Mouse (Mus musculus) small intestine, adult 2 months (tissue): ENCODE results near the gene Nr4a1.

Source experiments
- CTCF ChIP-seq: fragments of 200-500 bp; IDR thresholded peaks from 2 replicates; pipeline ENCODE4 v1.5.1; 2012; ENCODE audit warnings: low read depth, mild to moderate bottlenecking, control low read depth, inconsistent platforms, low read length, moderate library complexity, mixed read lengths; ENCODE audit not compliant: insufficient replicate concordance, insufficient read length; ENCODE audit errors: extremely low read depth
- POLR2A ChIP-seq: fragments of 200-500 bp; IDR thresholded peaks from 2 replicates; pipeline ENCODE4 v1.6.1; 2012; ENCODE audit warnings: low read depth, mild to moderate bottlenecking, control low read depth, inconsistent platforms, low read length, moderate library complexity

DNA sequence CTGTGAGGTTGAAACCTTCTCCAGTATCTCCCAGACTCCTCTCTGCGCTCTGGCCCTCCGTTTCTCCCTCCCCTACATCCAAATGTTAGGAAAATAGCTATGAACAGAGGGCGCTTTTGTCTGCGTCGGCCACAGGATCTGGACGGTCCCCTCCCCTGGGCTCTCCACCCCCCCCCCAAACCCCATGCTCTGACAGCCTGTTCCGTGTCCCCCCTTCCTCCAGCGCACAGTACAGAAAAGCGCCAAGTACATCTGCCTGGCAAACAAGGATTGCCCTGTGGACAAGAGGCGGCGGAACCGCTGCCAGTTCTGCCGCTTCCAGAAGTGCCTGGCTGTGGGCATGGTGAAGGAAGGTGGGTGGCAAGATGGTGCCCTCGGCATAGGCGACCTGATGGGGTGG is 17.4 kb downstream of the Nr4a1 start:
- TF ChIP-seq POLR2A (no peak), CTCF (no peak)
